Mouse (Mus musculus): ENCODE measurements around the gene Rad51b.

GRCm38 (mm10) chr12:79853901-79854490, 556.9 kb downstream of the Rad51b start:
- TF ChIP-seq CTCF (IDR thresholded peaks at IDR 0.05; ENCODE audit: insufficient read depth, low read length) (no peak), POLR2A (IDR thresholded peaks at IDR 0.05; ENCODE audit: borderline replicate concordance, extremely low read depth, low read depth, low read length) (no peak)
